Mouse (Mus musculus) testis, postnatal 10 days (tissue): ENCODE measurements at regions not wholly inside any gene's neighbourhood (a gene's known extent, or its start where the extent isn't known, plus 50 kb on each side); places are given as distances from the start of the nearest gene placed in this dataset.
A peak's percentile ranks its signal among the peaks of the same experiment; 100 is the strongest.

Experiments
- DNase-seq: peaks from one replicate; pipeline ENCODE4 v3.0.0; 2021; ENCODE audit warnings: low spot score

GRCm38 (mm10) chr19:15481605-15482004 is 465.5 kb downstream of the Psat1 start:
- no peak for DNase-seq

- DNase-seq = no peak
Observed at GRCm38 (mm10) chr19:15469541-15469940, 477.6 kb downstream of the Psat1 start.

GRCm38 (mm10) chr19:15466713-15467112 is 480.4 kb downstream of the Psat1 start:
- DNase-seq = no peak

GRCm38 (mm10) chr19:15465063-15465760 is 481.9 kb downstream of the Psat1 start:
- no peak for DNase-seq

GRCm38 (mm10) chr19:15457793-15458192 is 489.3 kb downstream of the Psat1 start:
- DNase-seq = no peak

GRCm38 (mm10) chr19:15456943-15457735 is 490.0 kb downstream of the Psat1 start:
- DNase-seq = no peak

- no peak for DNase-seq
Observed at GRCm38 (mm10) chr19:15448989-15449388, 498.1 kb downstream of the Psat1 start.

GRCm38 (mm10) chr19:15431798-15432197 is 515.3 kb downstream of the Psat1 start:
- no peak for DNase-seq

- DNase-seq = no peak
Observed at GRCm38 (mm10) chr19:15421311-15421710, 525.8 kb downstream of the Psat1 start.

- no peak for DNase-seq
Observed at GRCm38 (mm10) chr19:15398624-15399023, 548.5 kb downstream of the Psat1 start.

GRCm38 (mm10) chr19:15371682-15372081 is 575.5 kb downstream of the Psat1 start:
- DNase-seq = no peak

GRCm38 (mm10) chr19:15366951-15367350 is 580.2 kb downstream of the Psat1 start:
- DNase-seq = no peak

- no peak for DNase-seq
Observed at GRCm38 (mm10) chr19:15357181-15357580, 590.0 kb downstream of the Psat1 start.

- DNase-seq = no peak
Observed at GRCm38 (mm10) chr19:15348356-15348755, 598.8 kb downstream of the Psat1 start.

GRCm38 (mm10) chr19:15342229-15342628 is 604.9 kb downstream of the Psat1 start:
- no peak for DNase-seq

- no peak for DNase-seq
Observed at GRCm38 (mm10) chr19:15340305-15340983, 606.7 kb downstream of the Psat1 start.

GRCm38 (mm10) chr19:15339979-15340304 is 607.2 kb downstream of the Psat1 start:
- no peak for DNase-seq

GRCm38 (mm10) chr19:15330155-15330554 is 617.0 kb downstream of the Psat1 start:
- DNase-seq = no peak

GRCm38 (mm10) chr19:15299474-15299873 is 647.7 kb downstream of the Psat1 start:
- peak; percentile 54 for DNase-seq

- no peak for DNase-seq
Observed at GRCm38 (mm10) chr19:15285016-15285415, 662.1 kb downstream of the Psat1 start.

GRCm38 (mm10) chr19:15242781-15243180 is 644.9 kb upstream of the Tle4 start:
- no peak for DNase-seq

GRCm38 (mm10) chr19:15230129-15230927 is 632.5 kb upstream of the Tle4 start:
- DNase-seq = no peak
